Mouse (Mus musculus): Measurements from ENCODE around the gene Trpc4ap. TPM values are rescaled to one million over a fixed set of nuclear protein-coding genes. Genes with fewer than 3 reads are reported as not detected.

The Trpc4ap gene
- polyA plus RNA-seq, 2 experiments = 37.3 to 44.7 TPM

DNA sequence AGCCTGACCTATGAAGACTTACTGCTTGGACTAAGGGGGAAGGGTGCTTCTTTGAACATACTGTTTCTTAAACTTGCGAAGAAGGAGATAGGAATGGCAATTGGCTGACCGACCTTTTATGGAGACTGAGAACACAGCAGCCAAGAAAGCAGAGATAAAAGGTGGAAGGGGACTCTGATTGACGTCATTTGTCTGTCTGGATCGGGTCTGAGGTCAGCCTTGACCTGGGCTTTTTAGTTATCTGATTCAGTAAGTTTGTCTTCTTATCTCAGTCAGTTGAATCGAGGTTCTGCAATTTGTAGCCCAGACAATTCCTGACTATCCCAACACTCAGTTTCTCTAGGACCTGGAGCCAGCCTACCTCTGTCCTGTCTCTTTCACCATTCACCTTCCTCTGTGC lies 31.9 kb upstream of the Trpc4ap start:
- Histone ChIP-seq H3K4me3 (ENCODE audit: insufficient read depth in 1 of 2, low read depth in 2 of 2, low read length in 2 of 2) (no peak overlapping the region), H3K36me3 (replicated peaks; ENCODE audit: control insufficient read depth, insufficient read depth, low read depth) (no peaks in the 10 kb centered on the region), H3K9ac (replicated peaks) (no peak overlapping the region), H3K4me1 (replicated peaks; ENCODE audit: control insufficient read depth in 2 of 2, insufficient read depth in 2 of 2, low read length in 1 of 2) (peaks cover 0 to 5% of the 10 kb centered on the region in 2 experiments; a peak in 1 of 4 replicates), H3K9me3 (ENCODE audit: control insufficient read depth, low read length) (no peaks in the 10 kb centered on the region), H3K4me2 (ENCODE audit: low read depth) (no peak overlapping the region), H3K27ac (no peak overlapping the region), H3K27me3 (ENCODE audit: control insufficient read depth, insufficient read depth, low read length) (no peaks in the 10 kb centered on the region)
- 45% methylated on average over 5 of the region's 5 CpGs for WGBS (ENCODE audit: insufficient replicate concordance)
- no peak for ATAC-seq (ENCODE audit: insufficient read depth)
- no peak for DNase-seq (ENCODE audit: low read depth in 3 of 3, low spot score in 3 of 3)
- TF ChIP-seq EP300 (IDR thresholded peaks at IDR 0.05; ENCODE audit: low read depth) = no peak
- no peak for TF ChIP-seq CTCF (IDR thresholded peaks at IDR 0.05; ENCODE audit: low read depth)

DNA sequence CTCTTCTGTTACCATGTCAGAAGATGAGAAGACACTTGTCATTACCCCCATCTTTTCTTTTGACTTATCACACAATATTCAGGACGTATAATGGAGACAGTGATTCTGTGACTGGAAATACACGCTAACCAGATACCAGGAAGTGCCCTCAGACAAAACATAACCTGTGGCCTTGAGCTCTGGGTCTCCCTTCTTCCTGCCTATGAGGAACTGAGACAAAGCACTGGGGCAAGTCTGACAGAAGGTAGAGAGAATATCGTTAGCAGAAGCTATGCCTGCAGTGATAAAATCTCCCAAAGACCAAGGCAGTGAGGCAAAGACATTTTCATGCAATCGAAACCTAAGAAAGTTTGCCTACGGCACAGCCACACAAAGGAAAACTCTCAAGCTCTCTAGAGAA lies 28.4 kb upstream of the Trpc4ap start:
- no peaks in the 10 kb centered on the region for H3K27me3 ChIP-seq (ENCODE audit: control insufficient read depth, insufficient read depth, low read length)
- H3K4me2 ChIP-seq (ENCODE audit: low read depth) = no peak overlapping the region
- no peaks in the 10 kb centered on the region for H3K36me3 ChIP-seq (replicated peaks; ENCODE audit: control insufficient read depth, insufficient read depth, low read depth)
- 58% methylated on average over 5 of the region's 5 CpGs for WGBS (ENCODE audit: insufficient replicate concordance)
- no peaks in the 10 kb centered on the region for H3K4me1 ChIP-seq (replicated peaks; ENCODE audit: control insufficient read depth in 2 of 2, insufficient read depth in 2 of 2, low read length in 1 of 2)
- TF ChIP-seq CTCF (IDR thresholded peaks at IDR 0.05; ENCODE audit: low read depth) (no peak), EP300 (IDR thresholded peaks at IDR 0.05; ENCODE audit: low read depth) (no peak)
- no peak overlapping the region for H3K27ac ChIP-seq
- H3K9me3 ChIP-seq (ENCODE audit: control insufficient read depth, low read length) = no peaks in the 10 kb centered on the region
- DNase-seq (ENCODE audit: low read depth in 3 of 3, low spot score in 3 of 3) = no peak
- no peak for ATAC-seq (ENCODE audit: insufficient read depth)
- H3K4me3 ChIP-seq (ENCODE audit: insufficient read depth in 1 of 2, low read depth in 2 of 2, low read length in 2 of 2) = no peak overlapping the region
- H3K9ac ChIP-seq (replicated peaks) = no peak overlapping the region

DNA sequence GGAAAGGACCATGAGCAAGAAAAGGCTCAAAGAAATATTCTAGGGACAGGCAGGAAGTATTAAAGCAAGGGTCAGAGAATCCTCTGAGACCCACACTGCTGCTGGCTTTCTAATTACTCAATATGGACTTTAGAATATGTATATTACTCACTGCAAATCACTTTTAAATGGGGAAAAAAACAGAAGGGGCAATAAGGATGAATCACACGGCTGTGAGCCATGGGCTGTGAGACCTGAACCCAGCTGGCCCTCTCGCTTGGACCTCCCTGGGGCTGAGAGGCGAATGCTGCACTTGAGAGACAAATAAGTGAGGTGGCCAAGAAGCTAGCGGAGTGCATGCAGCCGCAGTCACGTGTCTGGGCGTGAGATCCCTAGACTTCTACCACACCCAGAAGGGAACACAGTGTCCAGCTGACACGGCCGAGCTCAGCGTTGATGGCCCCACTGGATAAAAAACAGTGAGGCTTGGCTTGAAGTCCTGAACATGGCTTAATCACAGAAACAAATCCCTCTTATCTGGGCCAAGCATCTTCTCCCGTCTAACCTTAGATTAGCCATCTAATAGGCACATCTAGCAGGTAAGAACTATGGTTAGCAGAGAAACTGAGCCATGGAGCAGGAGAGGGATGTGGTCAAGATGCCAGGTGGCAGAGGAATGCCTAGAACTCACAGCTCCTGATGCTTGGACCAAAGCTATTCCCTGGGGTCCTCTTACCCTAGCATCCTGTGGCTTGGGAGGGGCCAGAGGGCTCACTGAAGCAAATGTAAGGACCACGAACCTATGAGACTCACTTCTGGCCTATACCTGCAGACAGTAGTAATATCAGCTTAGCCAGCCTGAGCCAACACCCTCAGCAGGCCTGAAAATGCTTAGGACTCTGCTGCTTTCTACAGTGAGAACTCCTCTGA lies 25.2 kb upstream of the Trpc4ap start:
- Histone ChIP-seq H3K27ac (no peak overlapping the region), H3K4me1 (replicated peaks; ENCODE audit: control insufficient read depth in 2 of 2, insufficient read depth in 2 of 2, low read length in 1 of 2) (no peaks in the 10 kb centered on the region), H3K36me3 (replicated peaks; ENCODE audit: control insufficient read depth, insufficient read depth, low read depth) (no peaks in the 10 kb centered on the region), H3K4me3 (ENCODE audit: insufficient read depth in 1 of 2, low read depth in 2 of 2, low read length in 2 of 2) (no peak overlapping the region), H3K27me3 (ENCODE audit: control insufficient read depth, insufficient read depth, low read length) (no peaks in the 10 kb centered on the region), H3K9me3 (ENCODE audit: control insufficient read depth, low read length) (no peaks in the 10 kb centered on the region), H3K4me2 (ENCODE audit: low read depth) (no peak overlapping the region), H3K9ac (replicated peaks) (no peak overlapping the region)
- 78% methylated on average over 12 of the region's 12 CpGs for WGBS (ENCODE audit: insufficient replicate concordance)
- DNase-seq (ENCODE audit: low read depth in 3 of 3, low spot score in 3 of 3) = no peak
- no peak for ATAC-seq (ENCODE audit: insufficient read depth)
- no peak for TF ChIP-seq EP300 (IDR thresholded peaks at IDR 0.05; ENCODE audit: low read depth)
- no peak for TF ChIP-seq CTCF (IDR thresholded peaks at IDR 0.05; ENCODE audit: low read depth)

DNA sequence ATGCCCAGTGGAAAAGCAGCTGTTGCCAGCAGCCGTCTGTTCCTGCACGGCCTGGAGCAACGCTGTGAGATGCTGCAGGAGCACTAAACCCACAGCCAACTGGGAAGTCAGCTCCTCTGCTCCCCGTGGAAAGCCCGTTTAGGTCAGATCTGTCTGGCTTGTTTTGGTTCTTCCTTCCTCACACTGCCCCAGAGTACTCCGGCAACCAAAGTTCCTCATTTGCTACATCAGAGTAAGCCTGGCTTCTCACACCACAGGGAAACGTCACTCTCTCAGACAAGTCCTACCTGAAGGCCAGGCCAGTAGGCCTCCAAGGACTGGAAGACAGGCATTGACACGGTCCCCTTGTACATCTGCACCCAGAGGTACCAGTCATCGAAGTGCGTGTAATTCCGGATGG lies 18.4 kb upstream of the Trpc4ap start:
- Histone ChIP-seq H3K27ac (no peak overlapping the region), H3K4me1 (replicated peaks; ENCODE audit: control insufficient read depth in 2 of 2, insufficient read depth in 2 of 2, low read length in 1 of 2) (no peaks in the 10 kb centered on the region), H3K4me3 (ENCODE audit: insufficient read depth in 1 of 2, low read depth in 2 of 2, low read length in 2 of 2) (no peak overlapping the region), H3K4me2 (ENCODE audit: low read depth) (no peak overlapping the region), H3K9me3 (ENCODE audit: control insufficient read depth, low read length) (no peaks in the 10 kb centered on the region), H3K9ac (replicated peaks) (no peak overlapping the region), H3K36me3 (replicated peaks; ENCODE audit: control insufficient read depth, insufficient read depth, low read depth) (no peaks in the 10 kb centered on the region; the same call in 1 of the 2 replicates), H3K27me3 (ENCODE audit: control insufficient read depth, insufficient read depth, low read length) (no peaks in the 10 kb centered on the region)
- TF ChIP-seq CTCF (IDR thresholded peaks at IDR 0.05; ENCODE audit: low read depth) = no peak
- no peak for TF ChIP-seq EP300 (IDR thresholded peaks at IDR 0.05; ENCODE audit: low read depth)
- 60% methylated on average over 11 of the region's 11 CpGs for WGBS (ENCODE audit: insufficient replicate concordance)
- DNase-seq (ENCODE audit: low read depth in 3 of 3, low spot score in 3 of 3) = no peak
- no peak for ATAC-seq (ENCODE audit: insufficient read depth)

DNA sequence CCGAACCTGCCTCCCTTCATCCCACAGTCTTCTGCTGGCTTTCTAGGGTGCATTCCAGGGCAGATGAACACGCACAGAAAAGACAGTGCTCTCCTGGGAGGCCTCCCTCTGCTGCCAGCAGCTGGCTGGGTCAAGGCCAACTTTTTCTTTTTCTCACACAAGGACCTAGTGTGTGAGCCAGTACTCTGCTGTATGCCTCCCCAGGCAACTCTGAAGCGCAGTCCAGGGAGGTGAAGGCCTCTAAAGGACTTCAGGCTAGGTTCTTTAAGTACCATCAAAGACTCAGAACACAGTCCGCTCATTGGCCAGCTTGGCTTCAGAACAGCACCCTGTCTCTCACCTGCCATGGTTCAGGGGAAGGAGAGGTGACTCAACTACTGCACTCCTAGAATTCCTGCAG lies 15.1 kb upstream of the Trpc4ap start:
- Histone ChIP-seq H3K9ac (replicated peaks) (no peak overlapping the region), H3K4me3 (ENCODE audit: insufficient read depth in 1 of 2, low read depth in 2 of 2, low read length in 2 of 2) (no peak overlapping the region), H3K4me1 (replicated peaks; ENCODE audit: control insufficient read depth in 2 of 2, insufficient read depth in 2 of 2, low read length in 1 of 2) (no peaks in the 10 kb centered on the region), H3K27me3 (ENCODE audit: control insufficient read depth, insufficient read depth, low read length) (no peaks in the 10 kb centered on the region), H3K4me2 (ENCODE audit: low read depth) (no peak overlapping the region), H3K9me3 (ENCODE audit: control insufficient read depth, low read length) (no peaks in the 10 kb centered on the region), H3K27ac (no peak overlapping the region), H3K36me3 (replicated peaks; ENCODE audit: control insufficient read depth, insufficient read depth, low read depth) (no peaks in the 10 kb centered on the region; the same call in 1 of the 2 replicates)
- DNase-seq (ENCODE audit: low read depth in 3 of 3, low spot score in 3 of 3) = no peak
- TF ChIP-seq EP300 (IDR thresholded peaks at IDR 0.05; ENCODE audit: low read depth) (no peak), CTCF (IDR thresholded peaks at IDR 0.05; ENCODE audit: low read depth) (no peak)
- no peak for ATAC-seq (ENCODE audit: insufficient read depth)
- WGBS (ENCODE audit: insufficient replicate concordance) = 73% methylated on average over 4 of the region's 4 CpGs

All from liver, embryonic 14.5 days (tissue).